Mouse (Mus musculus): ENCODE measurements at regions not wholly inside any gene's neighbourhood (a gene's known extent, or its start where the extent isn't known, plus 50 kb on each side); places are given as distances from the start of the nearest gene placed in this dataset.
"Not testable (repeated sequence)": the region's sequence is repeated elsewhere in the genome, so short reads cannot be mapped to it uniquely, and the experiment has no call there.

DNA sequence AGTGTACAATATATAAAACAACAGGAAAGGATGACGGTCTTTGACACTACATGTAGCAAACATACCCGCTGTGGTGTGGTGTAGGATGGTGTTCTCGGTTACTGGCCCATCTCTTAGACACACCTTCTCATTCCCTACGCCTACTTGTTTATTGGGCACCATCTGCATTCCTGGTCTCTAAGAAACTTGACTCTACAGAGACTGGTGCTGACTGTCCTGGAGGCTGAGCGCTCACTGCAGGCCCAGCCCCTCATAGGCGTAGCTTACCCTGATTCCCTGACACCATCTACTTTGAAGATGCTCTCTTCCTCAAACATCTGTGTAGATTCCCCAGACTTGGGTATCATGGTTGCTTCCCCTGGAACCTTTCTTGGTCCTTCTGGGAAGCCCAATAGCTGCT, 90.9 kb upstream of the Fam84a start:
- not testable (repeated sequence) for DNase-seq (ENCODE audit: low read depth)

DNA sequence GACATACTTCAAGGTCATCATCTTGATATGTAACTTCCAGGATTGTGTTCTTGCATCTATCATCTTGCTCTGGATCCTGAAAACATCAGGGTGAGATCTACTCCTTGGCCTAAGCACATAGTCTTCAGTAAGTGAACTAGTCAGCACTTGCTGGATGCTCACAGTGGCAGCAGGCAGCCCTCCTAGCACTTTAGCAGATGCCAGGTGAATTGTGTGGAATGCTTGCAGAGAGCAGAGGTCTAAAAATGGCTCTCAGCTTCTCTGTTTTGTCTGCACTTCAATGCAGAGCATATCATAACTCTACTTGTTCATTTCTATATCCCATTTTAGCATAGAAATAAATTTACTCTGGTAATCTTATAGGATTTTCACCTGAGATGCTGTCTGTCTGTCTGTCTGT, 85.8 kb upstream of the Fam84a start:
- no peak for DNase-seq (ENCODE audit: low read depth)

DNA sequence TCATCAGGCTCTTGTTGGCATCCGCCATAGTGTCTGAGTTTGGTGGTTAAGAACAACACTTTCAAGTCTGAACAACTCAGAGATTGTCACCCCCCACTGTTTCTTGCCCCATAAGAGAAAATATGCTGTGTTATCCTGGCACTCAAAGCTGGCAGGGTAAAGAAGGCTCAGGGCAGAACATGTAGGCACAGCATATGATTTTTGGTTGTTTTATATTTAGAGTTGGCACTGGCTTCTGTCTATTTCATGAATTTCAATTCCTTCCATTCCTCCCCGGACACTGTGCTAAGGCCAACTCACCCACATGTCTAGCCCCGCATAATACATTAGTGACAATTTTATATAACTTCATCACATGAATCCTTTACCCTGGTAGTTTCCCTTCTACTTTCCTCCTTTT, 83.5 kb upstream of the Fam84a start:
- no peak for DNase-seq (ENCODE audit: low read depth)

DNA sequence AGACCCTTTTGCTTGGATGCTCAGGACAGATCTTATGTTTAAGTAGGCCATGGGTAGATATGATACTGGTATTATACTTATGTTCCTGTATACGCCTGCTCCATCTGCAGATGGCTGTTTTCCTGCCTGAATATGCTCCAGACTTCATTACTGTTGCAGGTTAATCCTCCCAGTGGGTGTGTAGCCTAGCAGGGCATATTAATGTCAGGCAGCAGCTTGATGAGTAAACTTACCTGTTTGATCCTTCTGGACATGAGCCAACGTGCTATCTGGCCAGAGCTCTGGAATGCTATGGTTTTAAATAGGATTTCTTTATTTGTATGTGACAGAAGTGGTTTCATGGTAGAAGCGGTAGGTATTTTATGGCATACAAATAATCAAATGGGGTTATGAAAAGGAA, 60.8 kb upstream of the Fam84a start:
- DNase-seq (ENCODE audit: low read depth): no peak

DNA sequence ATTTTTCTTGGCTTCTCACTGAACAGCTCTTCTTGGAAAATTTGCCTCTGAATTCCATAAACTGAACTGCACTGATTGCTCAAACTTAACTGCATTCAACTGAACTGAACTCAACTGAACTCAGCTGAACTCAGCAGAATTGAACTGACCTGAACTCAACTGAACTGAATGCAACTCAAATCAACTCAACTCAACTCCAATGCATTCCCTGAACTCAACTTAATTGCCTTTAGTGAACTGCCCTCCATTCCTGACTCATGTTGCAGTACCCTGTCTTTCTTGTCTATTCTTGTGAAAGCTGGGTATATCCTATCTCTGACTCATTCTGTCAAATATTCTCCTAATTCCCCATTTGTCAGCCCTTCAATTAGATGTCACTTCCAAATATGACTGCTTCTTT, 58.0 kb upstream of the Fam84a start:
- no peak for DNase-seq (ENCODE audit: low read depth)

DNA sequence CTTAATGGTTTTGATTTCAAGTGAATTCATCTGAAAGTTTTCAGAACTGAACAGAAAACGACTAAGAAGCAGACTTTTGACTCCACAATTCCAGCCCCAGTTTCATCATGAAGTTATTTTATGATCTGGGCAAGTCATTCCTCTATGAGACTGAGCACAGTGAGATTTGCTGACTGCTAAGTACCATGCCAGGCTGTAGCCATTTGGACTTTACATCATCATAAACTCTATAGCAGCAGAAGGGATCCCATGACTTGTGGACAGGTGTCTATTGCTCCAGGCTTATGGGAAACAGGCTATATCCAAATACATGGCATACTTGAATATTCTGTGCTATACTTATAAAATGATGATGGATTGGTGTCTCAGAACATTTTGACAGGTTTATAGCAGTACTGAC, 55.4 kb upstream of the Fam84a start:
- DNase-seq (ENCODE audit: low read depth): no peak

DNA sequence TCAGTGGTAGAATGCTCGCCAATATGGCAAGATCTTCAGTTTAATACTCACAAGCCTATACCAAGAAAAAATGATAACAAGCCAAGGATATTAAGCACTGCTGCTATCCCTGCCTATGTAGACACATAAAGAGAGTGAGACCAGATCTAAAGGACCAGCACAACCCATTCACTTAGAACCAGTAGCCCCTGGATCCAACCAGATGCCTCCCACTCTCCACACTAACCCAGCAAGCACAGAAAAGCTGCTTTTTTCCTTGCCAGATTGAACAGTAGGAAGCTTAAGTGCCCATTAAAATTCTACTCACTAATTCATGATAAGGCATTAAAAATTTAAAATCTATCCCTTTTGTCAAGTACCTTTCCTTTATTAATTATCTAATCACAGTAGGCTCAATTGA, 52.6 kb upstream of the Fam84a start:
- no peak for DNase-seq (ENCODE audit: low read depth)
